10 mouse cellular contexts compared by ENCODE assay signal in genomic region chr15:67901191-67901601, GRCm38 (mm10).
DNase-seq lines count a peak whose midpoint lies in the region; TF ChIP-seq lines count a peak whose summit lies in the region.
"Had no signal": no experiment of that assay in that cellular context is flagged by ENCODE, and none has a peak within 500 bp of the region (broad histone marks: within the 10 kb centered on the region; RNA-seq: fewer than 3 reads in every experiment).

No protein-coding gene starts in this region.

- H3K27ac ChIP-seq in left cerebral cortex, adult 2 months, result no peak overlapping the region; the same call in 1 of the 2 replicates
- H3K27ac ChIP-seq: midbrain, embryonic 13.5 days had no signal

- TF ChIP-seq CTCF in left cerebral cortex, adult 2 months (IDR thresholded peaks at IDR 0.05), result no peak

- no peak overlapping the region for H3K4me3 ChIP-seq in left cerebral cortex, adult 2 months
- H3K4me3 ChIP-seq: midbrain, embryonic 13.5 days had no signal

- peak; percentile 17 to 34 for DNase-seq in left cerebral cortex, adult 18-20 months (ENCODE audit: low spot score in 2 of 2)
- DNase-seq in left cerebral cortex, adult 2 months (ENCODE audit: extremely low spot score in 1 of 2, low spot score in 2 of 2), result no peak
- DNase-seq in gastrocnemius, adult 18-20 months (ENCODE audit: low spot score), result peak; percentile 75
- peak; percentile 70 for DNase-seq in heart, postnatal 10 days
- peak; percentile 5 for DNase-seq in lung, postnatal 25 days (ENCODE audit: low spot score)
- no peak for DNase-seq in kidney, postnatal 14 days
- DNase-seq in urinary bladder, postnatal 25 days (ENCODE audit: low spot score), result no peak
- DNase-seq: cerebellum, adult 18-20 months; thymus, postnatal 14 days had no signal

- intact Hi-C loops in left cerebral cortex, adult 2 months (cut with DNase I), result loop anchor here (2.0 kb wide), 1 partner anchor 26 kb away; no protein-coding TSS in a partner anchor
- intact Hi-C loops in heart, postnatal 10 days (cut with DNase I), result no loop called here

Comparison
In these comparisons a context has a peak if more than half of its experiments do, and no peak if none do; other contexts are left out.
1. DNase-seq: peak in left cerebral cortex, adult 18-20 months (2 of 2), gastrocnemius, adult 18-20 months (single experiment), heart, postnatal 10 days (2 of 2) and lung, postnatal 25 days (single experiment); none in left cerebral cortex, adult 2 months (0 of 2), kidney, postnatal 14 days (single experiment) and urinary bladder, postnatal 25 days (single experiment).